Mouse (Mus musculus): ENCODE measurements around the gene Krt27. TPM values are rescaled to one million over a fixed set of nuclear protein-coding genes. Genes with fewer than 3 reads are reported as not detected.

The Krt27 gene
- polyA plus RNA-seq, 1 experiment from 2014 or later, result not detected

- no peak for DNase-seq
These were observed 10.5 kb upstream of the Krt27 start for GRCm38 (mm10) chr11:99361423-99361822.

GRCm38 (mm10) chr11:99339299-99339847 is 11.5 kb downstream of the Krt27 start:
- no peak for TF ChIP-seq EP300 (IDR thresholded peaks at IDR 0.05; ENCODE audit: low read depth)
- TF ChIP-seq CTCF (IDR thresholded peaks at IDR 0.05; ENCODE audit: low read depth), result no peak
- Histone ChIP-seq H3K27ac (ENCODE audit: low read depth) (no peak overlapping the region), H3K4me1 (ENCODE audit: insufficient read depth) (no peaks in the 10 kb centered on the region), H3K4me3 (ENCODE audit: low read depth, low read length) (no peak overlapping the region), H3K9ac (replicated peaks) (no peak overlapping the region), H3K9me3 (ENCODE audit: low read length) (no peaks in the 10 kb centered on the region), H3K36me3 (replicated peaks; ENCODE audit: insufficient read depth, low read length) (no peaks in the 10 kb centered on the region), H3K4me2 (ENCODE audit: low read depth, low read length) (no peak overlapping the region), H3K27me3 (ENCODE audit: insufficient read depth, low read length) (no peaks in the 10 kb centered on the region)
- ATAC-seq (no peak), DNase-seq (no peak)
- 71% methylated on average over 11 of the region's 11 CpGs for WGBS (ENCODE audit: insufficient replicate concordance)

More at GRCm38 (mm10) chr11:99361423-99361822, 10.5 kb upstream of the Krt27 start:
- H3K9me3 ChIP-seq (ENCODE audit: low read length), result no peaks in the 10 kb centered on the region
- 59% methylated on average over 8 of the region's 8 CpGs for WGBS (ENCODE audit: insufficient replicate concordance)
- no peak overlapping the region for H3K4me2 ChIP-seq (ENCODE audit: low read depth, low read length)
- ATAC-seq, result no peak
- no peak overlapping the region for H3K4me3 ChIP-seq (ENCODE audit: low read depth, low read length)
- no peaks in the 10 kb centered on the region for H3K4me1 ChIP-seq (ENCODE audit: insufficient read depth)
- TF ChIP-seq CTCF (IDR thresholded peaks at IDR 0.05; ENCODE audit: low read depth), result no peak
- no peak for TF ChIP-seq EP300 (IDR thresholded peaks at IDR 0.05; ENCODE audit: low read depth)
- H3K9ac ChIP-seq (replicated peaks), result no peak overlapping the region
- no peaks in the 10 kb centered on the region for H3K36me3 ChIP-seq (replicated peaks; ENCODE audit: insufficient read depth, low read length)
- H3K27me3 ChIP-seq (ENCODE audit: insufficient read depth, low read length), result 0 out of 2 replicates have a peak, but pooled peaks cover 2% of the 10 kb centered on the region
- H3K27ac ChIP-seq (ENCODE audit: low read depth), result no peak overlapping the region

GRCm38 (mm10) chr11:99337866-99338265 is 13.0 kb downstream of the Krt27 start, which contains the start of gene Krt26:
Gene Krt26 (minus strand): TSS chr11:99337966.
- ATAC-seq, result no peak
- TF ChIP-seq CTCF (IDR thresholded peaks at IDR 0.05; ENCODE audit: low read depth), result no peak
- TF ChIP-seq EP300 (IDR thresholded peaks at IDR 0.05; ENCODE audit: low read depth), result no peak
- WGBS (ENCODE audit: insufficient replicate concordance), result 86% methylated on average over 11 of the region's 11 CpGs

GRCm38 (mm10) chr11:99333426-99333825 is 17.5 kb downstream of the Krt27 start:
- no peaks in the 10 kb centered on the region for H3K9me3 ChIP-seq (ENCODE audit: low read length)
- 77% methylated on average over 13 of the region's 13 CpGs for WGBS (ENCODE audit: insufficient replicate concordance)
- no peak overlapping the region for H3K27ac ChIP-seq (ENCODE audit: low read depth)
- ATAC-seq (no peak), DNase-seq (no peak)
- H3K27me3 ChIP-seq (ENCODE audit: insufficient read depth, low read length), result no peaks in the 10 kb centered on the region
- H3K4me1 ChIP-seq (ENCODE audit: insufficient read depth), result no peaks in the 10 kb centered on the region
- no peak overlapping the region for H3K9ac ChIP-seq (replicated peaks)
- TF ChIP-seq CTCF (IDR thresholded peaks at IDR 0.05; ENCODE audit: low read depth) (no peak), EP300 (IDR thresholded peaks at IDR 0.05; ENCODE audit: low read depth) (no peak)
- H3K4me3 ChIP-seq (ENCODE audit: low read depth, low read length), result no peak overlapping the region
- H3K36me3 ChIP-seq (replicated peaks; ENCODE audit: insufficient read depth, low read length), result no peaks in the 10 kb centered on the region
- H3K4me2 ChIP-seq (ENCODE audit: low read depth, low read length), result no peak overlapping the region

More at GRCm38 (mm10) chr11:99337866-99338265, 13.0 kb downstream of the Krt27 start, which contains the start of gene Krt26:
- no peaks in the 10 kb centered on the region for H3K27me3 ChIP-seq (ENCODE audit: insufficient read depth, low read length)
- no peak within 1 kb of the TSS for H3K4me3 ChIP-seq (ENCODE audit: low read depth, low read length)
- no peak within 1 kb of the TSS for H3K9ac ChIP-seq (replicated peaks)
- no peak within 1 kb of the TSS for H3K4me2 ChIP-seq (ENCODE audit: low read depth, low read length)
- H3K4me1 ChIP-seq (ENCODE audit: insufficient read depth), result no peaks in the 10 kb centered on the region
- H3K27ac ChIP-seq (ENCODE audit: low read depth), result no peak within 1 kb of the TSS
- no peaks in the 10 kb centered on the region for H3K9me3 ChIP-seq (ENCODE audit: low read length)
- H3K36me3 ChIP-seq (replicated peaks; ENCODE audit: insufficient read depth, low read length), result no peaks in the 10 kb centered on the region
- DNase-seq, result no peak

- Histone ChIP-seq H3K27me3 (ENCODE audit: insufficient read depth, low read length) (no peaks in the 10 kb centered on the region), H3K4me2 (ENCODE audit: low read depth, low read length) (no peak overlapping the region), H3K4me1 (ENCODE audit: insufficient read depth) (no peaks in the 10 kb centered on the region), H3K27ac (ENCODE audit: low read depth) (no peak overlapping the region), H3K9me3 (ENCODE audit: low read length) (no peaks in the 10 kb centered on the region), H3K36me3 (replicated peaks; ENCODE audit: insufficient read depth, low read length) (no peaks in the 10 kb centered on the region), H3K4me3 (ENCODE audit: low read depth, low read length) (no peak overlapping the region), H3K9ac (replicated peaks) (no peak overlapping the region)
- TF ChIP-seq EP300 (IDR thresholded peaks at IDR 0.05; ENCODE audit: low read depth) (no peak), CTCF (IDR thresholded peaks at IDR 0.05; ENCODE audit: low read depth) (no peak)
- no peak for DNase-seq
- 65% methylated on average over 2 of the region's 2 CpGs for WGBS (ENCODE audit: insufficient replicate concordance)
- ATAC-seq, result no peak
These were observed 21.2 kb downstream of the Krt27 start for GRCm38 (mm10) chr11:99329655-99330054.

- Histone ChIP-seq H3K4me2 (ENCODE audit: low read depth, low read length) (no peak within 1 kb of the TSS), H3K27me3 (ENCODE audit: insufficient read depth, low read length) (no peaks in the 10 kb centered on the region), H3K4me3 (ENCODE audit: low read depth, low read length) (no peak within 1 kb of the TSS), H3K9me3 (ENCODE audit: low read length) (no peaks in the 10 kb centered on the region), H3K36me3 (replicated peaks; ENCODE audit: insufficient read depth, low read length) (no peaks in the 10 kb centered on the region), H3K9ac (replicated peaks) (no peak within 1 kb of the TSS), H3K27ac (ENCODE audit: low read depth) (no peak within 1 kb of the TSS), H3K4me1 (ENCODE audit: insufficient read depth) (no peaks in the 10 kb centered on the region)
- DNase-seq (no peak), ATAC-seq (no peak)
- TF ChIP-seq EP300 (IDR thresholded peaks at IDR 0.05; ENCODE audit: low read depth) (no peak), CTCF (IDR thresholded peaks at IDR 0.05; ENCODE audit: low read depth) (no peak)
- WGBS (ENCODE audit: insufficient replicate concordance), result 87% methylated on average over 11 of the region's 11 CpGs
These were observed 28.1 kb downstream of the Krt27 start, which contains the start of gene Krt25 for GRCm38 (mm10) chr11:99322851-99323250. Gene Krt25 (minus strand): TSS chr11:99322951.

All from liver, postnatal 0 days (tissue).